Mouse (Mus musculus): ENCODE measurements around the gene Coa3. TPM values are rescaled to one million over a fixed set of nuclear protein-coding genes. Genes with fewer than 3 reads are reported as not detected.
"Not testable (repeated sequence)": the region's sequence is repeated elsewhere in the genome, so short reads cannot be mapped to it uniquely, and the experiment has no call there.

Gene Coa3
- total RNA-seq (2014; rRNA removed), result 74.7 and 96.8 TPM in 2 replicates
- 289 and 376 TPM in 2 replicates for polyA plus RNA-seq (2012; rRNA removed)

- WGBS, result 4% methylated on average over 45 of the region's 45 CpGs
- H3K27me3 ChIP-seq (ENCODE audit: control insufficient read depth, insufficient read depth, low read length), result no peaks in the 10 kb centered on the region
- TF ChIP-seq CTCF (IDR thresholded peaks at IDR 0.05; ENCODE audit: low read depth, low read length), result peak; percentile 2; the same call in 1 of the 2 replicates
- TF ChIP-seq POLR2A (IDR thresholded peaks at IDR 0.05; ENCODE audit: extremely low read depth, insufficient read depth, low read length), result peak; percentile 64
- H3K79me2 ChIP-seq (ENCODE audit: control insufficient read depth, insufficient read depth, low read length), result no peaks in the 10 kb centered on the region
- peak within 1 kb of the TSS; percentile 86 for H3K9ac ChIP-seq (ENCODE audit: low read depth, low read length)
- peak; percentile 94 for DNase-seq (ENCODE audit: extremely low read depth, low read depth, low spot score)
- peak within 1 kb of the TSS; percentile 75 for H3K27ac ChIP-seq (replicated peaks; ENCODE audit: insufficient read depth, low read depth, low read length)
- H3K36me3 ChIP-seq (ENCODE audit: control insufficient read depth, insufficient read depth, low read length), result no peaks in the 10 kb centered on the region
- H3K4me1 ChIP-seq (ENCODE audit: control insufficient read depth, insufficient read depth, low read length), result peaks cover 9% of the 10 kb centered on the region
- H3K4me3 ChIP-seq (ENCODE audit: insufficient read depth, low read depth, low read length), result peak within 1 kb of the TSS; percentile 92
Measured at GRCm38 (mm10) chr11:101278223-101279192, at the start of gene Coa3, which contains the start of gene Cntd1. TSS of gene Coa3 (minus strand) at chr11:101279114. TSS of gene Cntd1 (plus strand) at chr11:101279012.

DNA sequence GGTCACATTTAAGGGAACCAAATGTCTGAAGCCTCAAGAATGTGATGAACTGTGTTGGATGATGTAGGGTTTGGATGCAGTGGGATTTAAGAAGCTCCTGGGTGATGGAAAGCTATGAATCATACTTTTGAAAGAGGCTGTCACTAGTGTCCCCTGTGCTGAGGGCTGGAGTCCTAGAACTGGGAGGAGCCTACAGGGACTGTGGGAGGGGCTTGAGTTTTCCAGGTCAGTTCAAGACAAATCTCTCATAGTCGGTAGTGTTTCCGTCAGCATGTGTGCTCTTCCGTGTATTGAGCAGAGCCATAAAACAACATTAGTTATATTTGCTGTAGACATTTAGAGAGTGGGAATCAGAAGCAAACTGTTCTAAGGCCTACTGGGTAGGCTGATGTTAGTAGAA lies 48.4 kb upstream of the Coa3 start:
- no peak overlapping the region for H3K9ac ChIP-seq (ENCODE audit: low read depth, low read length)
- H3K36me3 ChIP-seq (ENCODE audit: control insufficient read depth, insufficient read depth, low read length), result peaks cover 3% of the 10 kb centered on the region
- no peaks in the 10 kb centered on the region for H3K79me2 ChIP-seq (ENCODE audit: control insufficient read depth, insufficient read depth, low read length)
- H3K4me3 ChIP-seq (ENCODE audit: insufficient read depth, low read depth, low read length), result no peak overlapping the region
- no peak overlapping the region for H3K27ac ChIP-seq (replicated peaks; ENCODE audit: insufficient read depth, low read depth, low read length)
- H3K4me1 ChIP-seq (ENCODE audit: control insufficient read depth, insufficient read depth, low read length), result peaks cover 2% of the 10 kb centered on the region; the same call in 1 of the 2 replicates
- TF ChIP-seq CTCF (IDR thresholded peaks at IDR 0.05; ENCODE audit: low read depth, low read length), result no peak
- TF ChIP-seq POLR2A (IDR thresholded peaks at IDR 0.05; ENCODE audit: extremely low read depth, insufficient read depth, low read length), result no peak
- peak; percentile 63 for DNase-seq (ENCODE audit: extremely low read depth, low read depth, low spot score)
- WGBS, result 19% methylated on average over 3 of the region's 3 CpGs
- H3K27me3 ChIP-seq (ENCODE audit: control insufficient read depth, insufficient read depth, low read length), result no peaks in the 10 kb centered on the region

DNA sequence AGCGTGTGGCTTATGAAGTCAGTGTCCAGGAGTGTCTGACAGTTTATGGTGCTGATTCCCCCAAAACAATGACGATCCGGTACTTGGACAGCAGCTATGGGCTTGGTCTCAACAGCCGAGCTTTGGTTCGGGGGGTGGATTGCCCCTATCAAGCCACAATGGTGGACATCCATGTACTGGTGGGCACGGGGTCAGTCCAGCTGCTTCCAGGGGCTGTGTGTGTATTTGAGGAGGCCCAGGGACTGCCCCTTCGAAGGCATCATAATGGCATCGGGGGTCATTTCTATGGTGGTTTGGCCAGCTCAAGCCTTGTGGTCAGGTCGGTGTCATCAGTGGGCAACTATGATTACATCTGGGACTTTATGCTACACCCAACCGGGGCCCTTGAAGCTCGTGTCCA lies 47.2 kb upstream of the Coa3 start:
- TF ChIP-seq CTCF (IDR thresholded peaks at IDR 0.05; ENCODE audit: low read depth, low read length), result no peak
- TF ChIP-seq POLR2A (IDR thresholded peaks at IDR 0.05; ENCODE audit: extremely low read depth, insufficient read depth, low read length), result no peak
- 92% methylated on average over 11 of the region's 11 CpGs for WGBS
- Histone ChIP-seq H3K27ac (replicated peaks; ENCODE audit: insufficient read depth, low read depth, low read length) (no peak overlapping the region), H3K9ac (ENCODE audit: low read depth, low read length) (no peak overlapping the region), H3K4me1 (ENCODE audit: control insufficient read depth, insufficient read depth, low read length) (peaks cover 2% of the 10 kb centered on the region; the same call in 1 of the 2 replicates), H3K36me3 (ENCODE audit: control insufficient read depth, insufficient read depth, low read length) (peaks cover 13% of the 10 kb centered on the region), H3K79me2 (ENCODE audit: control insufficient read depth, insufficient read depth, low read length) (no peaks in the 10 kb centered on the region), H3K27me3 (ENCODE audit: control insufficient read depth, insufficient read depth, low read length) (no peaks in the 10 kb centered on the region), H3K4me3 (ENCODE audit: insufficient read depth, low read depth, low read length) (no peak overlapping the region)
- DNase-seq (ENCODE audit: extremely low read depth, low read depth, low spot score), result no peak

DNA sequence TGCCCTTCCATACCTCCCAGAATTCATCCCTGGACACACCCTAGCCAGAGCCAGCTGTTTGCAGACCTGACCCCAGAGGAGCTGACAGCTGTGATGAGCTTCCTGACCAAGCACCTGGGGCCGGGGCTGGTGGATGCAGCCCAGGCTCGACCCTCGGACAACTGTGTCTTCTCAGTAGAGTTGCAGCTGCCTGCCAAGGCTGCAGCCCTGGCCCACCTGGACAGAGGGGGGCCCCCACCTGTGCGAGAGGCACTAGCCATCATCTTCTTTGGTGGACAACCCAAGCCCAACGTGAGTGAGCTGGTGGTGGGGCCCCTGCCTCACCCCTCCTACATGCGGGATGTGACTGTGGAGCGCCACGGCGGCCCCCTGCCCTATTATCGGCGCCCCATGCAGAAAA lies 46.3 kb upstream of the Coa3 start:
- H3K27me3 ChIP-seq (ENCODE audit: control insufficient read depth, insufficient read depth, low read length); DNase-seq (ENCODE audit: extremely low read depth, low read depth, low spot score); H3K9ac ChIP-seq (ENCODE audit: low read depth, low read length); H3K4me1 ChIP-seq (ENCODE audit: control insufficient read depth, insufficient read depth, low read length); H3K27ac ChIP-seq (replicated peaks; ENCODE audit: insufficient read depth, low read depth, low read length); H3K79me2 ChIP-seq (ENCODE audit: control insufficient read depth, insufficient read depth, low read length); H3K4me3 ChIP-seq (ENCODE audit: insufficient read depth, low read depth, low read length): not testable (repeated sequence)
- 94% methylated on average over 11 of the region's 11 CpGs for WGBS
- peaks cover 22% of the 10 kb centered on the region for H3K36me3 ChIP-seq (ENCODE audit: control insufficient read depth, insufficient read depth, low read length)

DNA sequence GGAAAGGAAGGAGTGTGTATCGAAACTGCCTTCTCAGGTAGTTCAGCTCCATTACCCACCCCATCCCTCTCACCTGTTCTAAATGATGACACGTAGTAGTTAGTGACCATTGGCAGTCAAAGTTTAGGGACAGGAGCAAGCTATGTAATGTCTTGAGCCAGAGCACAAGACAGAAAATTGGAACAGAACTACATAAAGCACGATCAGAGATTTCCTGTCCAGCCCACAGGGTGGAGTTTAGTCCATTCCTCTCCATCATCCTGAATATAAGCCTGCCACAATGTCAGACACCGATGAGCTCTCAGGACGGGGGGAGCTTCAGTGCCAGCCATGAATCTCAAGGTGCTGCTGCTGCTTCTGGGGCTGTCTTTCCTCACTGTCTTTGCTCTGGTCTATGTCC lies 45.8 kb upstream of the Coa3 start, which contains the start of gene Aoc2:
Gene Aoc2 (plus strand): TSS at position 301 of the 400 bp plus-strand sequence.
- Histone ChIP-seq H3K36me3 (ENCODE audit: control insufficient read depth, insufficient read depth, low read length) (peaks cover 27% of the 10 kb centered on the region), H3K4me3 (ENCODE audit: insufficient read depth, low read depth, low read length) (no peak within 1 kb of the TSS), H3K79me2 (ENCODE audit: control insufficient read depth, insufficient read depth, low read length) (no peaks in the 10 kb centered on the region), H3K27ac (replicated peaks; ENCODE audit: insufficient read depth, low read depth, low read length) (no peak within 1 kb of the TSS), H3K27me3 (ENCODE audit: control insufficient read depth, insufficient read depth, low read length) (no peaks in the 10 kb centered on the region), H3K9ac (ENCODE audit: low read depth, low read length) (no peak within 1 kb of the TSS), H3K4me1 (ENCODE audit: control insufficient read depth, insufficient read depth, low read length) (peaks cover 2% of the 10 kb centered on the region; the same call in 1 of the 2 replicates)
- DNase-seq (ENCODE audit: extremely low read depth, low read depth, low spot score), result no peak
- no peak for TF ChIP-seq CTCF (IDR thresholded peaks at IDR 0.05; ENCODE audit: low read depth, low read length)
- no peak for TF ChIP-seq POLR2A (IDR thresholded peaks at IDR 0.05; ENCODE audit: extremely low read depth, insufficient read depth, low read length)
- 84% methylated on average over 5 of the region's 5 CpGs for WGBS
